Mouse (Mus musculus) liver, embryonic 14.5 days (tissue): ENCODE measurements around the gene Ptpdc1. TPM values are rescaled to one million over a fixed set of nuclear protein-coding genes. Genes with fewer than 3 reads are reported as not detected.

Experiments used
- ATAC-seq: fragments of 200-750 bp; cut with Nextera tagmentation; 2 replicates; pipeline ENCODE4 v1.8.0; 2017; ENCODE audit warnings: moderate number of reproducible peaks, mild to moderate bottlenecking, moderate library complexity; ENCODE audit not compliant: insufficient read depth
- DNase-seq, 3 experiments: peaks; one replicate each; pipeline ENCODE4 v3.0.0-alpha.2; 2012 to 2013; ENCODE audit warnings: low read depth in 3 of 3, low spot score in 3 of 3
- H3K27ac ChIP-seq: fragments of 300-500 bp; sonication (generic); 2 replicates; pipeline ENCODE4 v1.5.1; 2014; ENCODE audit warnings: moderate library complexity, mild to moderate bottlenecking, control low read depth, inconsistent platforms
- H3K27me3 ChIP-seq: fragments of 300-500 bp; sonication (generic); 2 replicates; pipeline ENCODE4 v1.6.1; 2014; ENCODE audit warnings: mild to moderate bottlenecking, low read length, moderate library complexity; ENCODE audit not compliant: control insufficient read depth, insufficient read depth
- H3K36me3 ChIP-seq: fragments of 300-500 bp; sonication (generic); replicated peaks from 2 replicates; pipeline ENCODE4 v1.6.1; 2014; ENCODE audit warnings: low read depth; ENCODE audit not compliant: control insufficient read depth, insufficient read depth
- H3K4me1 ChIP-seq, 2 experiments: fragments of 200-500 bp in 1 of 2; fragments of 300-500 bp in 1 of 2; sonication (generic) in 1 of 2; replicated peaks; 2 replicates each; pipeline ENCODE4 v1.6.1; 2012 to 2014; ENCODE audit warnings: antibody characterized with exemption in 1 of 2, inconsistent platforms in 1 of 2, low read length in 1 of 2; ENCODE audit not compliant: control insufficient read depth in 2 of 2, insufficient read depth in 2 of 2
- H3K4me2 ChIP-seq: fragments of 300-500 bp; sonication (generic); 2 replicates; pipeline ENCODE4 v1.6.1; 2014; ENCODE audit warnings: low read depth, mild to moderate bottlenecking, control low read depth, moderate library complexity
- H3K4me3 ChIP-seq, 2 experiments: fragments of 200-500 bp in 1 of 2; fragments of 300-500 bp in 1 of 2; sonication (generic) in 1 of 2; 2 replicates each; pipeline ENCODE4 v1.5.1; 2012 to 2014; ENCODE audit warnings: low read depth in 2 of 2, low read length in 2 of 2, mild to moderate bottlenecking in 2 of 2, control low read depth in 1 of 2, inconsistent platforms in 1 of 2, moderate library complexity in 1 of 2; ENCODE audit not compliant: insufficient read depth in 1 of 2
- H3K9ac ChIP-seq: fragments of 300-500 bp; sonication (generic); replicated peaks from 2 replicates; pipeline ENCODE4 v1.6.1; 2014; ENCODE audit warnings: mild to moderate bottlenecking, control low read depth, moderate library complexity
- H3K9me3 ChIP-seq: fragments of 300-500 bp; sonication (generic); 2 replicates; pipeline ENCODE4 v1.6.1; 2016; ENCODE audit warnings: low read length, mixed read lengths; ENCODE audit not compliant: control insufficient read depth
- CTCF ChIP-seq: IDR thresholded peaks from 2 replicates; pipeline ENCODE4 v1.5.1; 2016; ENCODE audit warnings: antibody characterized with exemption, low read depth, control low read depth
- EP300 ChIP-seq: IDR thresholded peaks from 2 replicates; pipeline ENCODE4 v1.6.1; 2016; ENCODE audit warnings: antibody characterized with exemption, low read depth
- WGBS: fragments of 180-500 bp; shearing (Covaris S2); extraction: QIAGEN DNeasy Blood & Tissue Kit; methylation state at CpG from one replicate; pipeline ENCODE4 v1.1.7; 2014; ENCODE audit not compliant: insufficient replicate concordance; 5-methylcytosine and 5-hydroxymethylcytosine counted together
- microRNA counts: library from miRNA; unstranded; fragments of <30 nt; microRNA quantifications from one replicate; lab custom pipeline; 2016
- microRNA-seq: library from miRNA; unstranded; fragments of <30 nt; microRNA quantifications from one replicate; pipeline ENCODE4, GENCODE M21; 2016
- polyA plus RNA-seq, 2 experiments: library from polyadenylated mRNA; depleted of rRNA in 1 of 2; stranded (reverse) in 1 of 2; unstranded in 1 of 2; fragments of >200 nt; fragmentation: Nextera tagmentation in 1 of 2; extraction: Ambion mirVana in 1 of 2; gene quantifications; 2 replicates each; pipeline versions ENCODE4 v1.2.1 to v1.2.3; 2012 to 2014

Gene Ptpdc1
- polyA plus RNA-seq, 2 experiments = 0.27 to 0.33 TPM

GRCm38 (mm10) chr13:48531448-48531847, 94.0 kb downstream of the Ptpdc1 start:
- no peak overlapping the region for H3K27ac ChIP-seq
- ATAC-seq (no peak), DNase-seq (no peak)
- no peak overlapping the region for H3K4me3 ChIP-seq
- 65% methylated on average over 2 of the region's 2 CpGs for WGBS
- no peaks in the 10 kb centered on the region for H3K27me3 ChIP-seq
- H3K4me2 ChIP-seq = no peak overlapping the region
- TF ChIP-seq CTCF (no peak), EP300 (no peak)
- H3K4me1 ChIP-seq = no peaks in the 10 kb centered on the region
- H3K36me3 ChIP-seq = peaks cover 8% of the 10 kb centered on the region
- H3K9ac ChIP-seq = no peak overlapping the region
- H3K9me3 ChIP-seq = no peaks in the 10 kb centered on the region

- no peak overlapping the region for H3K4me3 ChIP-seq
- no peak for ATAC-seq
- no peak for DNase-seq
- H3K4me1 ChIP-seq = no peaks in the 10 kb centered on the region
- H3K9me3 ChIP-seq = no peaks in the 10 kb centered on the region
- H3K27me3 ChIP-seq = no peaks in the 10 kb centered on the region
- H3K27ac ChIP-seq = no peak overlapping the region
- peaks cover 4% of the 10 kb centered on the region for H3K36me3 ChIP-seq
- no peak overlapping the region for H3K9ac ChIP-seq
- WGBS = 57% methylated on average over 2 of the region's 2 CpGs
- no peak overlapping the region for H3K4me2 ChIP-seq
- TF ChIP-seq CTCF = no peak
- no peak for TF ChIP-seq EP300
Measured at GRCm38 (mm10) chr13:48530685-48531084, 94.8 kb downstream of the Ptpdc1 start.

GRCm38 (mm10) chr13:48529028-48529427, 96.4 kb downstream of the Ptpdc1 start:
- no peak for TF ChIP-seq CTCF
- no peak for TF ChIP-seq EP300
- no peak overlapping the region for H3K27ac ChIP-seq
- no peak for DNase-seq
- no peaks in the 10 kb centered on the region for H3K27me3 ChIP-seq
- H3K4me1 ChIP-seq = no peaks in the 10 kb centered on the region
- no peak overlapping the region for H3K4me2 ChIP-seq
- WGBS = 23% methylated on average over 2 of the region's 2 CpGs
- H3K4me3 ChIP-seq = no peak overlapping the region
- H3K9me3 ChIP-seq = no peaks in the 10 kb centered on the region
- ATAC-seq = no peak
- H3K36me3 ChIP-seq = no peaks in the 10 kb centered on the region
- H3K9ac ChIP-seq = no peak overlapping the region

GRCm38 (mm10) chr13:48528123-48528871, 97.2 kb downstream of the Ptpdc1 start:
- 51% methylated on average over 15 of the region's 15 CpGs for WGBS
- H3K27ac ChIP-seq = no peak overlapping the region
- no peak overlapping the region for H3K4me2 ChIP-seq
- ATAC-seq = no peak
- H3K27me3 ChIP-seq = no peaks in the 10 kb centered on the region
- no peaks in the 10 kb centered on the region for H3K36me3 ChIP-seq
- H3K9ac ChIP-seq = no peak overlapping the region
- no peaks in the 10 kb centered on the region for H3K4me1 ChIP-seq
- TF ChIP-seq CTCF (peak; percentile 87), EP300 (no peak)
- no peak overlapping the region for H3K4me3 ChIP-seq
- no peaks in the 10 kb centered on the region for H3K9me3 ChIP-seq
- DNase-seq = peak; percentile 46 to 63 (median 51)

MicroRNAs within 50 kb of the gene (microRNA counts, 519-probe panel; counts per million panel counts)
- microRNA mmu-let-7a (lab: Ali Mortazavi, UCI) (9,171 counts per million, percentile 93 among the panel's probes with 10 or more counts), microRNA mmu-let-7d (lab: Ali Mortazavi, UCI) (8,094 counts per million, percentile 85 among the panel's probes with 10 or more counts), microRNA mmu-let-7f (lab: Ali Mortazavi, UCI) (7,717 counts per million, percentile 77 among the panel's probes with 10 or more counts)

Small RNA genes within 50 kb of the gene (microRNA-seq; reads per million reads assigned to microRNA genes)
- gene Gm24111 (not detected), gene Mirlet7a-1 (145 reads per million, percentile 52 among the genes with 10 or more reads in this experiment), gene Mirlet7d (6,088 reads per million, percentile 89 among the genes with 10 or more reads in this experiment), gene Mirlet7f-1 (not detected)

Other genes with a start within 250 kb of the Ptpdc1 start
- 1.8 and 2.1 TPM in 2 replicates for gene Zfp169, start 112.2 kb downstream of the Ptpdc1 start, polyA plus RNA-seq (2012; rRNA removed)
- 0.86 and 0.87 TPM in 2 replicates for gene Zfp169, start 112.2 kb downstream of the Ptpdc1 start, polyA plus RNA-seq (2014; fragmentation: Nextera tagmentation; extraction: Ambion mirVana)
- 0.06 and 0.35 TPM in 2 replicates for gene A830005F24Rik, start 112.1 kb downstream of the Ptpdc1 start, polyA plus RNA-seq (2012; rRNA removed)
- gene A830005F24Rik, start 112.1 kb downstream of the Ptpdc1 start, polyA plus RNA-seq (2014; fragmentation: Nextera tagmentation; extraction: Ambion mirVana) = 0.30 and 0.43 TPM in 2 replicates
- gene Barx1, start 37.3 kb upstream of the Ptpdc1 start, polyA plus RNA-seq (2012; rRNA removed) = 0.49 and 0.64 TPM in 2 replicates
- 0.11 and 0.25 TPM in 2 replicates for gene Barx1, start 37.3 kb upstream of the Ptpdc1 start, polyA plus RNA-seq (2014; fragmentation: Nextera tagmentation; extraction: Ambion mirVana)
- gene Phf2, start 245.5 kb upstream of the Ptpdc1 start, polyA plus RNA-seq (2012; rRNA removed) = 3.9 and 5.0 TPM in 2 replicates
- gene Phf2, start 245.5 kb upstream of the Ptpdc1 start, polyA plus RNA-seq (2014; fragmentation: Nextera tagmentation; extraction: Ambion mirVana) = 2.3 and 2.4 TPM in 2 replicates